Mouse (Mus musculus): ENCODE data around the gene Tfb1m. TPM values are rescaled to one million over a fixed set of nuclear protein-coding genes. Genes with fewer than 3 reads are reported as not detected.

Gene Tfb1m
- total and polyA plus RNA-seq, 3 experiments = 21.0 to 46.8 (median 29.4) TPM

GRCm38 (mm10) chr17:3487211-3487610 is 70.4 kb downstream of the Tfb1m start:
- H3K4me1 ChIP-seq (ENCODE audit: control insufficient read depth in 1 of 2, insufficient read depth in 2 of 2) = no peaks in the 10 kb centered on the region
- in situ Hi-C loops (cut with MboI; ENCODE audit: low pct_ligation_motif_present, low pct_unique_long_range_greater_than_20kb, low sequenced_read_pairs) (no loop called here), dilution Hi-C loops (cut with MboI; ENCODE audit: extremely low pct_ligation_motif_present, extremely low pct_unique_long_range_greater_than_20kb, low sequenced_read_pairs) (no loop called here)
- peaks cover 3 to 76% of the 10 kb centered on the region in 2 experiments for H3K36me3 ChIP-seq (replicated peaks in 1 of 2; ENCODE audit: control insufficient read depth in 1 of 2, insufficient read depth in 1 of 2, low read length in 1 of 2)
- H3K79me2 ChIP-seq (replicated peaks; ENCODE audit: control insufficient read depth, extremely low read depth, insufficient read depth, poor library complexity, severe bottlenecking) = no peaks in the 10 kb centered on the region
- H3K4me3 ChIP-seq (replicated peaks in 1 of 3; ENCODE audit: low read depth in 2 of 3, low read length in 2 of 3, poor library complexity in 1 of 3) = no peak overlapping the region
- no peak overlapping the region for H3K4me2 ChIP-seq (ENCODE audit: insufficient read depth, low read depth, poor library complexity, severe bottlenecking)
- TF ChIP-seq CHD2 (IDR thresholded peaks at IDR 0.05; ENCODE audit: low read length) = no peak
- no peak for TF ChIP-seq SMC3 (IDR thresholded peaks at IDR 0.05; ENCODE audit: low read depth, low read length)
- TF ChIP-seq ZMIZ1 (IDR thresholded peaks at IDR 0.05; ENCODE audit: low read depth, low read length) = no peak
- no peak for DNase-seq (ENCODE audit: extremely low read depth)
- no peak overlapping the region for H3K27ac ChIP-seq (ENCODE audit: insufficient read depth, low read depth)
- no peaks in the 10 kb centered on the region for H3K27me3 ChIP-seq (replicated peaks)
- H3K9ac ChIP-seq (ENCODE audit: insufficient read depth, low read depth) = no peak overlapping the region
- no peaks in the 10 kb centered on the region for H3K9me3 ChIP-seq (replicated peaks; ENCODE audit: low read length)

- dilution Hi-C loops (cut with MboI; ENCODE audit: extremely low pct_ligation_motif_present, extremely low pct_unique_long_range_greater_than_20kb, low sequenced_read_pairs) (no loop called here), in situ Hi-C loops (cut with MboI; ENCODE audit: low pct_ligation_motif_present, low pct_unique_long_range_greater_than_20kb, low sequenced_read_pairs) (no loop called here)
Measured at GRCm38 (mm10) chr17:3485851-3486250, 71.7 kb downstream of the Tfb1m start.

GRCm38 (mm10) chr17:3483091-3483490 is 74.5 kb downstream of the Tfb1m start:
- dilution Hi-C loops (cut with MboI; ENCODE audit: extremely low pct_ligation_motif_present, extremely low pct_unique_long_range_greater_than_20kb, low sequenced_read_pairs) = no loop called here
- DNase-seq (ENCODE audit: extremely low read depth) = no peak
- TF ChIP-seq EP300 (IDR thresholded peaks at IDR 0.05; ENCODE audit: low read length) (no peak), JUND (conservative IDR thresholded peaks at IDR 0.05; ENCODE audit: low read depth, low read length) (no peak), NRF1 (IDR thresholded peaks at IDR 0.05; ENCODE audit: low read depth, low read length) (no peak), SMC3 (IDR thresholded peaks at IDR 0.05; ENCODE audit: low read depth, low read length) (no peak), ELF1 (IDR thresholded peaks at IDR 0.05; ENCODE audit: low read depth, low read length) (no peak), IRF4 (IDR thresholded peaks at IDR 0.05; ENCODE audit: low read depth, low read length) (no peak), RAD21 (IDR thresholded peaks at IDR 0.05; ENCODE audit: low read depth, low read length) (no peak)

More at GRCm38 (mm10) chr17:3485851-3486250, 71.7 kb downstream of the Tfb1m start:
- Histone ChIP-seq H3K9me3 (replicated peaks; ENCODE audit: low read length) (no peaks in the 10 kb centered on the region), H3K27me3 (replicated peaks) (no peaks in the 10 kb centered on the region), H3K79me2 (replicated peaks; ENCODE audit: control insufficient read depth, extremely low read depth, insufficient read depth, poor library complexity, severe bottlenecking) (no peaks in the 10 kb centered on the region), H3K36me3 (replicated peaks in 1 of 2; ENCODE audit: control insufficient read depth in 1 of 2, insufficient read depth in 1 of 2, low read length in 1 of 2) (peaks cover 5 to 78% of the 10 kb centered on the region in 2 experiments), H3K4me2 (ENCODE audit: insufficient read depth, low read depth, poor library complexity, severe bottlenecking) (no peak overlapping the region), H3K9ac (ENCODE audit: insufficient read depth, low read depth) (no peak overlapping the region), H3K27ac (ENCODE audit: insufficient read depth, low read depth) (no peak overlapping the region), H3K4me3 (replicated peaks in 1 of 3; ENCODE audit: low read depth in 2 of 3, low read length in 2 of 3, poor library complexity in 1 of 3) (no peak overlapping the region), H3K4me1 (ENCODE audit: control insufficient read depth in 1 of 2, insufficient read depth in 2 of 2) (no peaks in the 10 kb centered on the region)
- no peak for DNase-seq (ENCODE audit: extremely low read depth)
- no peak for TF ChIP-seq CHD2 (IDR thresholded peaks at IDR 0.05; ENCODE audit: low read length)
- TF ChIP-seq ZMIZ1 (IDR thresholded peaks at IDR 0.05; ENCODE audit: low read depth, low read length) = no peak
- no peak for TF ChIP-seq POLR2AphosphoS2 (IDR thresholded peaks at IDR 0.05; ENCODE audit: low read depth, low read length)
- TF ChIP-seq USF2 (conservative IDR thresholded peaks at IDR 0.05; ENCODE audit: low read depth, low read length) = no peak
- TF ChIP-seq TCF12 (IDR thresholded peaks at IDR 0.05; ENCODE audit: low read depth, low read length) = no peak
- TF ChIP-seq MYC (IDR thresholded peaks at IDR 0.05; ENCODE audit: low read depth, low read length) = no peak
- TF ChIP-seq ZNF384 (IDR thresholded peaks at IDR 0.05; ENCODE audit: low read depth, low read length) = no peak
- TF ChIP-seq MAFK (IDR thresholded peaks at IDR 0.05; ENCODE audit: insufficient replicate concordance, low read length) = no peak
- TF ChIP-seq EP300 (IDR thresholded peaks at IDR 0.05; ENCODE audit: low read length) = no peak
- no peak for TF ChIP-seq NELFE (IDR thresholded peaks at IDR 0.05; ENCODE audit: low read depth, low read length)
- TF ChIP-seq SMC3 (IDR thresholded peaks at IDR 0.05; ENCODE audit: low read depth, low read length) = no peak
- no peak for TF ChIP-seq BHLHE40 (IDR thresholded peaks at IDR 0.05; ENCODE audit: low read depth, low read length)
- TF ChIP-seq CHD1 (IDR thresholded peaks at IDR 0.05; ENCODE audit: low read depth, low read length) = no peak
- TF ChIP-seq MXI1 (IDR thresholded peaks at IDR 0.05; ENCODE audit: low read depth, low read length) = no peak
- TF ChIP-seq E2F4 (IDR thresholded peaks at IDR 0.05; ENCODE audit: insufficient replicate concordance, low read depth, low read length) = no peak
- no peak for TF ChIP-seq JUN (IDR thresholded peaks at IDR 0.05; ENCODE audit: insufficient read depth, low read depth, low read length)
- TF ChIP-seq ETS1 (conservative IDR thresholded peaks at IDR 0.05; ENCODE audit: low read depth, low read length) = no peak
- no peak for TF ChIP-seq CTCF (conservative IDR thresholded peaks at IDR 0.05 in 1 of 2, IDR thresholded peaks at IDR 0.05 in 1 of 2; ENCODE audit: low read depth in 2 of 2, low read length in 2 of 2)
- TF ChIP-seq MAZ (IDR thresholded peaks at IDR 0.05; ENCODE audit: low read depth, low read length) = no peak
- no peak for TF ChIP-seq ZC3H11A (IDR thresholded peaks at IDR 0.05; ENCODE audit: low read depth, low read length)

More at GRCm38 (mm10) chr17:3483091-3483490, 74.5 kb downstream of the Tfb1m start:
- H3K9me3 ChIP-seq (replicated peaks; ENCODE audit: low read length) = no peaks in the 10 kb centered on the region
- H3K4me2 ChIP-seq (ENCODE audit: insufficient read depth, low read depth, poor library complexity, severe bottlenecking) = no peak overlapping the region
- no peak overlapping the region for H3K27ac ChIP-seq (ENCODE audit: insufficient read depth, low read depth)
- in situ Hi-C loops (cut with MboI; ENCODE audit: low pct_ligation_motif_present, low pct_unique_long_range_greater_than_20kb, low sequenced_read_pairs) = no loop called here
- H3K79me2 ChIP-seq (replicated peaks; ENCODE audit: control insufficient read depth, extremely low read depth, insufficient read depth, poor library complexity, severe bottlenecking) = no peaks in the 10 kb centered on the region
- no peaks in the 10 kb centered on the region for H3K27me3 ChIP-seq (replicated peaks)
- no peak overlapping the region for H3K4me3 ChIP-seq (replicated peaks in 1 of 3; ENCODE audit: low read depth in 2 of 3, low read length in 2 of 3, poor library complexity in 1 of 3)
- no peak overlapping the region for H3K9ac ChIP-seq (ENCODE audit: insufficient read depth, low read depth)
- H3K36me3 ChIP-seq (replicated peaks in 1 of 2; ENCODE audit: control insufficient read depth in 1 of 2, insufficient read depth in 1 of 2, low read length in 1 of 2) = peaks cover 15 to 86% of the 10 kb centered on the region in 2 experiments
- H3K4me1 ChIP-seq (ENCODE audit: control insufficient read depth in 1 of 2, insufficient read depth in 2 of 2) = no peaks in the 10 kb centered on the region
